Mouse (Mus musculus) liver, embryonic 14.5 days (tissue): ENCODE measurements around the gene Cdiptos. TPM values are rescaled to one million over a fixed set of nuclear protein-coding genes. Genes with fewer than 3 reads are reported as not detected.

ENCODE experiments used
- ATAC-seq: fragments of 200-750 bp; cut with Nextera tagmentation; 2 replicates; pipeline ENCODE4 v1.8.0; 2017; ENCODE audit warnings: moderate number of reproducible peaks, mild to moderate bottlenecking, moderate library complexity; ENCODE audit not compliant: insufficient read depth
- DNase-seq, 3 experiments: peaks; one replicate each; pipeline ENCODE4 v3.0.0-alpha.2; 2012 to 2013; ENCODE audit warnings: low read depth in 3 of 3, low spot score in 3 of 3
- H3K27ac ChIP-seq: fragments of 300-500 bp; sonication (generic); 2 replicates; pipeline ENCODE4 v1.5.1; 2014; ENCODE audit warnings: moderate library complexity, mild to moderate bottlenecking, control low read depth, inconsistent platforms
- H3K27me3 ChIP-seq: fragments of 300-500 bp; sonication (generic); 2 replicates; pipeline ENCODE4 v1.6.1; 2014; ENCODE audit warnings: mild to moderate bottlenecking, low read length, moderate library complexity; ENCODE audit not compliant: control insufficient read depth, insufficient read depth
- H3K36me3 ChIP-seq: fragments of 300-500 bp; sonication (generic); replicated peaks from 2 replicates; pipeline ENCODE4 v1.6.1; 2014; ENCODE audit warnings: low read depth; ENCODE audit not compliant: control insufficient read depth, insufficient read depth
- H3K4me1 ChIP-seq, 2 experiments: fragments of 200-500 bp in 1 of 2; fragments of 300-500 bp in 1 of 2; sonication (generic) in 1 of 2; replicated peaks; 2 replicates each; pipeline ENCODE4 v1.6.1; 2012 to 2014; ENCODE audit warnings: antibody characterized with exemption in 1 of 2, inconsistent platforms in 1 of 2, low read length in 1 of 2; ENCODE audit not compliant: control insufficient read depth in 2 of 2, insufficient read depth in 2 of 2
- H3K4me2 ChIP-seq: fragments of 300-500 bp; sonication (generic); 2 replicates; pipeline ENCODE4 v1.6.1; 2014; ENCODE audit warnings: low read depth, mild to moderate bottlenecking, control low read depth, moderate library complexity
- H3K4me3 ChIP-seq, 2 experiments: fragments of 200-500 bp in 1 of 2; fragments of 300-500 bp in 1 of 2; sonication (generic) in 1 of 2; 2 replicates each; pipeline ENCODE4 v1.5.1; 2012 to 2014; ENCODE audit warnings: low read depth in 2 of 2, low read length in 2 of 2, mild to moderate bottlenecking in 2 of 2, control low read depth in 1 of 2, inconsistent platforms in 1 of 2, moderate library complexity in 1 of 2; ENCODE audit not compliant: insufficient read depth in 1 of 2
- H3K9ac ChIP-seq: fragments of 300-500 bp; sonication (generic); replicated peaks from 2 replicates; pipeline ENCODE4 v1.6.1; 2014; ENCODE audit warnings: mild to moderate bottlenecking, control low read depth, moderate library complexity
- H3K9me3 ChIP-seq: fragments of 300-500 bp; sonication (generic); 2 replicates; pipeline ENCODE4 v1.6.1; 2016; ENCODE audit warnings: low read length, mixed read lengths; ENCODE audit not compliant: control insufficient read depth
- CTCF ChIP-seq: IDR thresholded peaks from 2 replicates; pipeline ENCODE4 v1.5.1; 2016; ENCODE audit warnings: antibody characterized with exemption, low read depth, control low read depth
- EP300 ChIP-seq: IDR thresholded peaks from 2 replicates; pipeline ENCODE4 v1.6.1; 2016; ENCODE audit warnings: antibody characterized with exemption, low read depth
- WGBS: fragments of 180-500 bp; shearing (Covaris S2); extraction: QIAGEN DNeasy Blood & Tissue Kit; methylation state at CpG from one replicate; pipeline ENCODE4 v1.1.7; 2014; ENCODE audit not compliant: insufficient replicate concordance; 5-methylcytosine and 5-hydroxymethylcytosine counted together
- polyA plus RNA-seq, 2 experiments: library from polyadenylated mRNA; depleted of rRNA in 1 of 2; stranded (reverse) in 1 of 2; unstranded in 1 of 2; fragments of >200 nt; fragmentation: Nextera tagmentation in 1 of 2; extraction: Ambion mirVana in 1 of 2; gene quantifications; 2 replicates each; pipeline versions ENCODE4 v1.2.1 to v1.2.3; 2012 to 2014

The Cdiptos gene
- polyA plus RNA-seq, 2 experiments = 0.18 to 0.20 TPM

- H3K4me2 ChIP-seq = no peak overlapping the region
- no peaks in the 10 kb centered on the region for H3K27me3 ChIP-seq
- DNase-seq = no peak
- no peaks in the 10 kb centered on the region for H3K4me1 ChIP-seq
- no peak overlapping the region for H3K27ac ChIP-seq
- H3K9ac ChIP-seq = no peak overlapping the region
- 51% methylated on average over 6 of the region's 6 CpGs for WGBS
- H3K4me3 ChIP-seq = no peak overlapping the region
- no peaks in the 10 kb centered on the region for H3K9me3 ChIP-seq
- TF ChIP-seq EP300 (no peak), CTCF (no peak)
- ATAC-seq = no peak
- no peaks in the 10 kb centered on the region for H3K36me3 ChIP-seq
Measured at GRCm38 (mm10) chr7:126941171-126941570, 34.7 kb downstream of the Cdiptos start.

- TF ChIP-seq CTCF = no peak
- TF ChIP-seq EP300 = no peak
- Histone ChIP-seq H3K4me3 (no peak overlapping the region), H3K9ac (no peak overlapping the region), H3K4me1 (peaks cover 10 to 15% of the 10 kb centered on the region in 2 experiments), H3K4me2 (no peak overlapping the region), H3K27me3 (no peaks in the 10 kb centered on the region), H3K27ac (no peak overlapping the region), H3K9me3 (no peaks in the 10 kb centered on the region), H3K36me3 (peaks cover 3% of the 10 kb centered on the region)
- ATAC-seq = no peak
- no peak for DNase-seq
- 60% methylated on average over 2 of the region's 2 CpGs for WGBS
Measured at GRCm38 (mm10) chr7:126932652-126933051, 43.2 kb downstream of the Cdiptos start.

- Histone ChIP-seq H3K4me1 (peaks cover 18 to 32% of the 10 kb centered on the region in 2 experiments), H3K4me2 (peak overlapping the region; percentile 100), H3K27me3 (no peaks in the 10 kb centered on the region), H3K9me3 (no peaks in the 10 kb centered on the region), H3K27ac (peak overlapping the region; percentile 50; the same call in 1 of the 2 replicates), H3K36me3 (peaks cover 3% of the 10 kb centered on the region), H3K9ac (peak overlapping the region; percentile 91), H3K4me3 (peak overlapping the region; percentile 69 to 92)
- DNase-seq (no peak), ATAC-seq (peak; percentile 57)
- WGBS = under 1% methylated on average over 27 of the region's 27 CpGs
- no peak for TF ChIP-seq EP300
- TF ChIP-seq CTCF = no peak; the same call in 1 of the 2 replicates
Measured at GRCm38 (mm10) chr7:126929046-126929445, 46.9 kb downstream of the Cdiptos start.

GRCm38 (mm10) chr7:126928384-126929037, 47.4 kb downstream of the Cdiptos start, which contains the start of gene Kctd13:
TSS of gene Kctd13 (plus strand) at chr7:126928879.
- H3K36me3 ChIP-seq = peaks cover 1% of the 10 kb centered on the region
- TF ChIP-seq EP300 (no peak), CTCF (no peak)
- H3K27me3 ChIP-seq = no peaks in the 10 kb centered on the region
- H3K9ac ChIP-seq = peak within 1 kb of the TSS; percentile 91
- peak within 1 kb of the TSS; percentile 92 for H3K4me3 ChIP-seq
- H3K27ac ChIP-seq = peak within 1 kb of the TSS; percentile 50
- WGBS = 1% methylated on average over 56 of the region's 56 CpGs
- peaks cover 21 to 36% of the 10 kb centered on the region in 2 experiments for H3K4me1 ChIP-seq
- peak within 1 kb of the TSS; percentile 100 for H3K4me2 ChIP-seq
- DNase-seq = peak; percentile 83 to 84 (median 83)
- peak; percentile 95 for ATAC-seq
- H3K9me3 ChIP-seq = no peaks in the 10 kb centered on the region

- no peak overlapping the region for H3K4me2 ChIP-seq
- WGBS = 11% methylated on average over 3 of the region's 3 CpGs
Measured at GRCm38 (mm10) chr7:126926299-126926698, 49.6 kb downstream of the Cdiptos start.

More at GRCm38 (mm10) chr7:126926299-126926698, 49.6 kb downstream of the Cdiptos start:
- Histone ChIP-seq H3K4me3 (no peak overlapping the region), H3K9ac (no peak overlapping the region), H3K36me3 (no peaks in the 10 kb centered on the region), H3K4me1 (peaks cover 21 to 35% of the 10 kb centered on the region in 2 experiments), H3K9me3 (no peaks in the 10 kb centered on the region), H3K27me3 (no peaks in the 10 kb centered on the region), H3K27ac (no peak overlapping the region)
- no peak; the same call in 1 of the 2 replicates for ATAC-seq
- DNase-seq = no peak
- TF ChIP-seq EP300 (0 out of 2 replicates have a peak, but pooled peaks have one; percentile 14), CTCF (no peak)
